Mouse (Mus musculus) MEL (cell line): Measurements from ENCODE around the gene Adat2. TPM values are rescaled to one million over a fixed set of nuclear protein-coding genes. Genes with fewer than 3 reads are reported as not detected.
A peak's percentile ranks its signal among the peaks of the same experiment; 100 is the strongest.

ENCODE experiments used
- DNase-seq: peaks from one replicate; pipeline ENCODE4 v3.0.0; 2011; ENCODE audit warnings: low read depth, low spot score
- H3K27ac ChIP-seq: 2 replicates; pipeline ENCODE4 v1.5.1; 2012; ENCODE audit warnings: low read depth, mild to moderate bottlenecking, control low read depth, low read length, moderate library complexity; ENCODE audit not compliant: control insufficient read depth
- H3K27me3 ChIP-seq, 2 experiments: fragments of 150-350 bp in 1 of 2; sonication (generic) in 1 of 2; 2 replicates each; pipeline ENCODE4 v1.6.1; 2012; ENCODE audit warnings: low read length in 2 of 2, mild to moderate bottlenecking in 2 of 2, improper control_type of control experiment in 1 of 2, moderate library complexity in 1 of 2; ENCODE audit not compliant: insufficient read depth in 2 of 2, control insufficient read depth in 1 of 2
- H3K36me3 ChIP-seq, 2 experiments: 2 replicates each; pipeline ENCODE4 v1.6.1; 2012 to 2014; ENCODE audit warnings: low read length in 2 of 2, improper control_type of control experiment in 1 of 2, inconsistent platforms in 1 of 2, mild to moderate bottlenecking in 1 of 2; ENCODE audit not compliant: insufficient read depth in 2 of 2, control insufficient read depth in 1 of 2
- H3K4me1 ChIP-seq, 2 experiments: fragments of 150-350 bp in 1 of 2; sonication (generic) in 1 of 2; 2 replicates each; pipeline ENCODE4 v1.6.1; 2012; ENCODE audit warnings: low read length in 2 of 2, improper control_type of control experiment in 1 of 2, mild to moderate bottlenecking in 1 of 2; ENCODE audit not compliant: insufficient read depth in 2 of 2, control insufficient read depth in 1 of 2
- H3K4me3 ChIP-seq, 2 experiments: fragments of 150-350 bp in 1 of 2; sonication (generic) in 1 of 2; 2 replicates each; pipeline ENCODE4 v1.5.1; 2012; ENCODE audit warnings: low read depth in 2 of 2, low read length in 2 of 2, mild to moderate bottlenecking in 2 of 2, moderate library complexity in 2 of 2, control low read depth in 1 of 2, improper control_type of control experiment in 1 of 2; ENCODE audit not compliant: control insufficient read depth in 1 of 2, insufficient read depth in 1 of 2
- H3K79me2 ChIP-seq: 2 replicates; pipeline ENCODE4 v1.6.1; 2012; ENCODE audit warnings: mild to moderate bottlenecking, low read length, moderate library complexity; ENCODE audit not compliant: control insufficient read depth, poor library complexity, insufficient read depth
- H3K9ac ChIP-seq: 2 replicates; pipeline ENCODE4 v1.6.1; 2012; ENCODE audit warnings: low read depth, mild to moderate bottlenecking, control low read depth, low read length, moderate library complexity; ENCODE audit not compliant: control insufficient read depth, poor library complexity, severe bottlenecking
- H3K9me3 ChIP-seq: fragments of 150-350 bp; sonication (generic); replicated peaks from 2 replicates; pipeline ENCODE4 v1.6.1; 2012; ENCODE audit warnings: mild to moderate bottlenecking, low read length, improper control_type of control experiment, moderate library complexity; ENCODE audit not compliant: insufficient read depth
- CHD2 ChIP-seq: IDR thresholded peaks from 2 replicates; pipeline ENCODE4 v1.6.1; 2011; ENCODE audit warnings: low read length, improper control_type of control experiment
- CTCF ChIP-seq, 3 experiments: IDR thresholded peaks in 2 of 3; conservative IDR thresholded peaks in 1 of 3; 2 replicates each; pipeline ENCODE4 v1.5.1; 2011 to 2012; ENCODE audit warnings: low read length in 3 of 3, low read depth in 2 of 3, mild to moderate bottlenecking in 2 of 3, improper control_type of control experiment in 1 of 3, inconsistent platforms in 1 of 3, mixed read lengths in 1 of 3, moderate library complexity in 1 of 3; ENCODE audit not compliant: control insufficient read depth in 1 of 3, insufficient read depth in 1 of 3, poor library complexity in 1 of 3, severe bottlenecking in 1 of 3
- ELF1 ChIP-seq: IDR thresholded peaks from 2 replicates; pipeline ENCODE4 v1.6.1; 2014; ENCODE audit warnings: low read depth, mild to moderate bottlenecking, inconsistent platforms, low read length, improper control_type of control experiment, moderate library complexity
- EP300 ChIP-seq, 2 experiments: IDR thresholded peaks; 2 replicates each; pipeline ENCODE4 v1.6.1; 2011; ENCODE audit warnings: improper control_type of control experiment in 2 of 2, low read length in 2 of 2, low read depth in 1 of 2, mild to moderate bottlenecking in 1 of 2
- JUND ChIP-seq: IDR thresholded peaks from 2 replicates; pipeline ENCODE4 v1.6.1; 2011; ENCODE audit warnings: low read depth, mild to moderate bottlenecking, improper control_type of control experiment, low read length
- MAX ChIP-seq: IDR thresholded peaks from 2 replicates; pipeline ENCODE4 v1.6.1; 2011; ENCODE audit warnings: low read length, improper control_type of control experiment
- MAZ ChIP-seq: IDR thresholded peaks from 2 replicates; pipeline ENCODE4 v1.6.1; 2012; ENCODE audit warnings: low read depth, mild to moderate bottlenecking, inconsistent platforms, low read length, improper control_type of control experiment
- MXI1 ChIP-seq: IDR thresholded peaks from 2 replicates; pipeline ENCODE4 v1.6.1; 2011; ENCODE audit warnings: mild to moderate bottlenecking, low read depth, low read length, improper control_type of control experiment
- POLR2A ChIP-seq, 2 experiments: IDR thresholded peaks; 2 replicates each; pipeline ENCODE4 v1.6.1; 2011 to 2012; ENCODE audit warnings: low read length in 2 of 2, mild to moderate bottlenecking in 2 of 2, control low read depth in 1 of 2, improper control_type of control experiment in 1 of 2, low read depth in 1 of 2, moderate library complexity in 1 of 2; ENCODE audit not compliant: control insufficient read depth in 1 of 2, insufficient read depth in 1 of 2, poor library complexity in 1 of 2
- RAD21 ChIP-seq: IDR thresholded peaks from 2 replicates; pipeline ENCODE4 v1.6.1; 2011; ENCODE audit warnings: mild to moderate bottlenecking, low read depth, low read length, improper control_type of control experiment
- RCOR1 ChIP-seq: IDR thresholded peaks from 2 replicates; pipeline ENCODE4 v1.6.1; 2012; ENCODE audit warnings: low read depth, mild to moderate bottlenecking, inconsistent platforms, low read length, improper control_type of control experiment
- SMC3 ChIP-seq: IDR thresholded peaks from 2 replicates; pipeline ENCODE4 v1.6.1; 2011; ENCODE audit warnings: low read depth, low read length, improper control_type of control experiment
- TBP ChIP-seq: IDR thresholded peaks from 2 replicates; pipeline ENCODE4 v1.8.0; 2011; ENCODE audit warnings: low read depth, low read length, improper control_type of control experiment
- TCF12 ChIP-seq: IDR thresholded peaks from 2 replicates; pipeline ENCODE4 v1.6.1; 2014; ENCODE audit warnings: low read depth, mild to moderate bottlenecking, inconsistent platforms, low read length, improper control_type of control experiment, moderate library complexity
- ZMIZ1 ChIP-seq: IDR thresholded peaks from 2 replicates; pipeline ENCODE4 v1.6.1; 2012; ENCODE audit warnings: low read depth, mild to moderate bottlenecking, inconsistent platforms, low read length, improper control_type of control experiment, moderate library complexity
- ZNF384 ChIP-seq: IDR thresholded peaks from 2 replicates; pipeline ENCODE4 v1.6.1; 2012; ENCODE audit warnings: low read depth, mild to moderate bottlenecking, inconsistent platforms, low read length, improper control_type of control experiment
- polyA plus RNA-seq, 2 experiments: library from polyadenylated mRNA; stranded (reverse) in 1 of 2; unstranded in 1 of 2; fragments of >175 nt in 1 of 2; fragments of >200 nt in 1 of 2; gene quantifications; 2 replicates each; pipeline versions ENCODE4 v1.2.1 to v1.2.4; 2012; ENCODE audit warnings: low replicate concordance in 2 of 2, low read depth in 1 of 2; ENCODE audit not compliant: insufficient read length in 2 of 2, insufficient read depth in 1 of 2, missing spikeins in 1 of 2
- total RNA-seq: library from RNA; depleted of rRNA; stranded (reverse); fragments of 300-350 nt; gene quantifications from 2 replicates; pipeline ENCODE4 v1.2.3, GENCODE M21; 2012

Gene Adat2
- total and polyA plus RNA-seq, 3 experiments: 14.7 to 21.3 TPM; not detected in 1

DNA sequence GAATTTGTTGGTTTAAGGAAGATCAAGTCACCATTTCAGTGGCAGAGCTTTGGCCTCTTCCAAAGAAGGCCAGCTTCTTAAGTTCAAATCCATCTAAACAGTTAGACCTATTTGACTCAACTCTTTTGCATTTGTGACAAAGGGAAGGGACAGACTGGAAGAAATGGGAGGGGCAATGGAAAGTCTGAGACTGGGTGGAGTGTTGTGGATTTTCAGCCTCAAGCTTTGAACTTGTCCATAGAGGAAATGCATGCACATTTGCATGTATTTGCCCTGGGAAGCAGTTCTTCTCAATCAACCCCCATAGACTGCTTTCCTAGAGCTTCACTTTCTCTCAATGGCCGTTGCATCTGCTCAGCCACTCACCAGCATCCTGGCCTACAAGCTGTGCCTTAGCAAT, 1.6 kb downstream of the Adat2 start:
- Histone ChIP-seq H3K4me3 (peak overlapping the region in 1 of 2 experiments; percentile 90; a peak in 2 of 4 replicates), H3K36me3 (peaks cover 4 to 5% of the 10 kb centered on the region in 2 experiments; a peak in 3 of 4 replicates), H3K9me3 (no peaks in the 10 kb centered on the region), H3K9ac (no peak overlapping the region), H3K79me2 (peaks cover 19% of the 10 kb centered on the region), H3K4me1 (peaks cover 2 to 10% of the 10 kb centered on the region in 2 experiments; a peak in 3 of 4 replicates), H3K27me3 (no peaks in the 10 kb centered on the region), H3K27ac (no peak overlapping the region)
- TF ChIP-seq EP300 (IDR thresholded peaks at IDR 0.05; ENCODE audit: low read depth in 1 of 2, low read length in 2 of 2): no peak
- TF ChIP-seq MAZ: no peak
- TF ChIP-seq RCOR1: no peak
- TF ChIP-seq ELF1: no peak
- TF ChIP-seq ZMIZ1: no peak
- TF ChIP-seq MAX: no peak
- TF ChIP-seq RAD21: no peak
- no peak for TF ChIP-seq ZNF384
- no peak for TF ChIP-seq MXI1
- TF ChIP-seq JUND: no peak
- no peak for TF ChIP-seq TCF12
- peak; percentile 19 for DNase-seq

DNA sequence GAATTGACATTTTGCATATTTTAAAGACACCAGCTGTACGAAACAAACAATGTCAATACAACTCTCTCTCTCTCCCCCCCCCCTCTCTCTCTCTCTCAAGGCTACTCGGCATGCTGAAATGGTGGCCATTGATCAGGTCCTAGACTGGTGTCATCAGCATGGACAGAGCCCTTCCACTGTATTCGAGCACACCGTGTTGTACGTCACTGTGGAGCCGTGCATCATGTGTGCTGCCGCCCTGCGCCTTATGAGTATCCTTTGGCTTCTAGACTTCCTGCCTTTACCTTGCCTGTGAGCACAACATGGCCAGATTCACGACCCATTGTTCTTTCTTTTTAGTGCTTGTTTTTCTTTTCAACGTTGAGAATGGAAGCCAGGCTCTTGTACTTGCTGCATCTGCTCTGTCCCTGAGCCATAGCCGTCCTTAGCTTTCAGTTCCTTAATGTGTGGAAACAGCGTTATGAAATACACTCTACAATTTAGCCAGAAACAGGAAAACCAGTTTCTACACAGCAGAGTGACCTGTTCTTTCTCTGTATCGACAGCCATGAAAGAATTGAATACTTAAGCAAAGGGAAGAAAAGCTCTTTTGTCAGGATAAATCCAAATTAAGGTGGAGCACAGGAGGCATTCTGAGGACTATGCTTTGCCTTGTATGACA, 7.5 kb downstream of the Adat2 start:
- Histone ChIP-seq H3K4me3 (no peak overlapping the region), H3K79me2 (no peaks in the 10 kb centered on the region; the same call in 1 of the 2 replicates), H3K4me1 (no peaks in the 10 kb centered on the region), H3K9me3 (no peaks in the 10 kb centered on the region), H3K27me3 (no peaks in the 10 kb centered on the region), H3K27ac (no peak overlapping the region), H3K9ac (no peak overlapping the region), H3K36me3 (peaks cover 0 to 7% of the 10 kb centered on the region in 2 experiments; a peak in 2 of 4 replicates)
- TF ChIP-seq TBP: no peak
- DNase-seq: no peak

- Histone ChIP-seq H3K4me1 (no peaks in the 10 kb centered on the region), H3K27me3 (no peaks in the 10 kb centered on the region), H3K36me3 (peaks cover 0 to 3% of the 10 kb centered on the region in 2 experiments; a peak in 2 of 4 replicates), H3K79me2 (no peaks in the 10 kb centered on the region), H3K27ac (no peak overlapping the region), H3K4me3 (no peak overlapping the region)
- TF ChIP-seq CHD2 (no peak), POLR2A (IDR thresholded peaks at IDR 0.05; ENCODE audit: control insufficient read depth in 1 of 2, insufficient read depth in 1 of 2, low read depth in 1 of 2, low read length in 2 of 2, poor library complexity in 1 of 2) (0 out of 4 replicates have a peak, but pooled peaks of 1 of the 2 experiments have one; percentile 23), RAD21 (peak; percentile 41), SMC3 (peak; percentile 18; the same call in 1 of the 2 replicates), CTCF (IDR thresholded peaks at IDR 0.05 in 2 of 3, conservative IDR thresholded peaks at IDR 0.05 in 1 of 3; ENCODE audit: control insufficient read depth in 1 of 3, insufficient read depth in 1 of 3, low read depth in 2 of 3, low read length in 3 of 3, poor library complexity in 1 of 3, severe bottlenecking in 1 of 3) (peak; percentile 60 to 75 (median 67))
- TF ChIP-seq, all 39 proteins: peak for 4
- peak; percentile 29 for DNase-seq
- Histone ChIP-seq H3K9me3 (no peaks in the 10 kb centered on the region), H3K9ac (no peak overlapping the region)
These were observed 11.8 kb downstream of the Adat2 start for GRCm38 (mm10) chr10:13564364-13565079.
